Mouse (Mus musculus): ENCODE data around the gene Palb2. TPM values are rescaled to one million over a fixed set of nuclear protein-coding genes. Genes with fewer than 3 reads are reported as not detected.

Palb2 gene
- total and polyA plus RNA-seq, 3 experiments: 11.7 to 17.5 (median 14.0) TPM

- DNase-seq (ENCODE audit: extremely low read depth): peak; percentile 86
- Histone ChIP-seq H3K4me3 (replicated peaks in 1 of 3; ENCODE audit: low read depth in 2 of 3, low read length in 2 of 3, poor library complexity in 1 of 3) (peak within 1 kb of the TSS; percentile 74 to 84 (median 77)), H3K27me3 (replicated peaks) (no peaks in the 10 kb centered on the region), H3K79me2 (replicated peaks; ENCODE audit: control insufficient read depth, extremely low read depth, insufficient read depth, poor library complexity, severe bottlenecking) (peaks cover 41% of the 10 kb centered on the region), H3K4me1 (ENCODE audit: control insufficient read depth in 1 of 2, insufficient read depth in 2 of 2) (peaks cover 2 to 17% of the 10 kb centered on the region in 2 experiments; a peak in 3 of 4 replicates), H3K27ac (ENCODE audit: insufficient read depth, low read depth) (peak within 1 kb of the TSS; percentile 33; the same call in 1 of the 2 replicates), H3K9me3 (replicated peaks; ENCODE audit: low read length) (no peaks in the 10 kb centered on the region), H3K4me2 (ENCODE audit: insufficient read depth, low read depth, poor library complexity, severe bottlenecking) (peak within 1 kb of the TSS; percentile 97), H3K36me3 (replicated peaks in 1 of 2; ENCODE audit: control insufficient read depth in 1 of 2, insufficient read depth in 1 of 2, low read length in 1 of 2) (peaks cover 21 to 33% of the 10 kb centered on the region in 2 experiments), H3K9ac (ENCODE audit: insufficient read depth, low read depth) (peak within 1 kb of the TSS; percentile 88)
- TF ChIP-seq BHLHE40 (IDR thresholded peaks at IDR 0.05; ENCODE audit: low read depth, low read length): 0 out of 2 replicates have a peak, but pooled peaks have one; percentile 5
- no peak for TF ChIP-seq ZNF384 (IDR thresholded peaks at IDR 0.05; ENCODE audit: low read depth, low read length)
- no peak for TF ChIP-seq RCOR1 (conservative IDR thresholded peaks at IDR 0.05; ENCODE audit: low read depth, low read length)
- no peak for TF ChIP-seq CHD2 (IDR thresholded peaks at IDR 0.05; ENCODE audit: low read length)
- no peak for TF ChIP-seq USF1 (IDR thresholded peaks at IDR 0.05; ENCODE audit: low read depth, low read length)
- peak in 1 of 2 experiments; percentile 88; a peak in 2 of 4 replicates for TF ChIP-seq CTCF (conservative IDR thresholded peaks at IDR 0.05 in 1 of 2, IDR thresholded peaks at IDR 0.05 in 1 of 2; ENCODE audit: low read depth in 2 of 2, low read length in 2 of 2)
- peak; percentile 83; the same call in 1 of the 2 replicates for TF ChIP-seq GABPA (IDR thresholded peaks at IDR 0.05; ENCODE audit: insufficient replicate concordance, low read depth, low read length)
- no peak for TF ChIP-seq POLR2AphosphoS2 (IDR thresholded peaks at IDR 0.05; ENCODE audit: low read depth, low read length)
- TF ChIP-seq RAD21 (IDR thresholded peaks at IDR 0.05; ENCODE audit: low read depth, low read length): peak; percentile 23
- TF ChIP-seq MAFK (IDR thresholded peaks at IDR 0.05; ENCODE audit: insufficient replicate concordance, low read length): no peak
- peak; percentile 90 for TF ChIP-seq TCF12 (IDR thresholded peaks at IDR 0.05; ENCODE audit: low read depth, low read length)
- TF ChIP-seq NRF1 (IDR thresholded peaks at IDR 0.05; ENCODE audit: low read depth, low read length): peak; percentile 77
- TF ChIP-seq ZMIZ1 (IDR thresholded peaks at IDR 0.05; ENCODE audit: low read depth, low read length): peak; percentile 67; the same call in 1 of the 2 replicates
- peak; percentile 76 for TF ChIP-seq POLR2A (IDR thresholded peaks at IDR 0.05; ENCODE audit: low read depth, low read length)
- peak; percentile 66; the same call in 1 of the 2 replicates for TF ChIP-seq SIN3A (IDR thresholded peaks at IDR 0.05; ENCODE audit: low read length)
- TF ChIP-seq ZC3H11A (IDR thresholded peaks at IDR 0.05; ENCODE audit: low read depth, low read length): no peak
- TF ChIP-seq TBP (conservative IDR thresholded peaks at IDR 0.05; ENCODE audit: low read depth, low read length): peak; percentile 44; the same call in 1 of the 2 replicates
- TF ChIP-seq MEF2A (IDR thresholded peaks at IDR 0.05; ENCODE audit: borderline replicate concordance, low read depth, low read length): peak; percentile 53; the same call in 1 of the 2 replicates
- 0 out of 2 replicates have a peak, but pooled peaks have one; percentile 70 for TF ChIP-seq MAZ (IDR thresholded peaks at IDR 0.05; ENCODE audit: low read depth, low read length)
- no peak for TF ChIP-seq USF2 (conservative IDR thresholded peaks at IDR 0.05; ENCODE audit: low read depth, low read length)
- TF ChIP-seq KAT2A (IDR thresholded peaks at IDR 0.05; ENCODE audit: insufficient replicate concordance, low read length): peak; percentile 83; the same call in 1 of the 2 replicates
- TF ChIP-seq CHD1 (IDR thresholded peaks at IDR 0.05; ENCODE audit: low read depth, low read length): no peak
- no peak for TF ChIP-seq IRF4 (IDR thresholded peaks at IDR 0.05; ENCODE audit: low read depth, low read length)
- no peak for TF ChIP-seq ETS1 (conservative IDR thresholded peaks at IDR 0.05; ENCODE audit: low read depth, low read length)
- peak; percentile 61; the same call in 1 of the 2 replicates for TF ChIP-seq NELFE (IDR thresholded peaks at IDR 0.05; ENCODE audit: low read depth, low read length)
- peak; percentile 52; the same call in 1 of the 2 replicates for TF ChIP-seq MXI1 (IDR thresholded peaks at IDR 0.05; ENCODE audit: low read depth, low read length)
- TF ChIP-seq JUND (conservative IDR thresholded peaks at IDR 0.05; ENCODE audit: low read depth, low read length): no peak
- no peak; the same call in 1 of the 2 replicates for TF ChIP-seq MAX (IDR thresholded peaks at IDR 0.05; ENCODE audit: low read length)
- no peak for TF ChIP-seq E2F4 (IDR thresholded peaks at IDR 0.05; ENCODE audit: insufficient replicate concordance, low read depth, low read length)
- no peak for TF ChIP-seq EP300 (IDR thresholded peaks at IDR 0.05; ENCODE audit: low read length)
- TF ChIP-seq ELF1 (IDR thresholded peaks at IDR 0.05; ENCODE audit: low read depth, low read length): peak; percentile 68; the same call in 1 of the 2 replicates
- no peak for TF ChIP-seq SMC3 (IDR thresholded peaks at IDR 0.05; ENCODE audit: low read depth, low read length)
- TF ChIP-seq JUN (IDR thresholded peaks at IDR 0.05; ENCODE audit: insufficient read depth, low read depth, low read length): no peak
- TF ChIP-seq PAX5 (IDR thresholded peaks at IDR 0.05; ENCODE audit: low read length): no peak
- TF ChIP-seq HCFC1 (IDR thresholded peaks at IDR 0.05; ENCODE audit: low read depth, low read length): peak; percentile 83
- TF ChIP-seq UBTF (IDR thresholded peaks at IDR 0.05; ENCODE audit: low read depth, low read length): 0 out of 2 replicates have a peak, but pooled peaks have one; percentile 45
- TF ChIP-seq ZKSCAN1 (IDR thresholded peaks at IDR 0.05; ENCODE audit: borderline replicate concordance, low read depth, low read length): no peak
- TF ChIP-seq MYC (IDR thresholded peaks at IDR 0.05; ENCODE audit: low read depth, low read length): 0 out of 2 replicates have a peak, but pooled peaks have one; percentile 42
- in situ Hi-C loops (cut with MboI; ENCODE audit: low pct_ligation_motif_present, low pct_unique_long_range_greater_than_20kb, low sequenced_read_pairs) (no loop called here), dilution Hi-C loops (cut with MboI; ENCODE audit: extremely low pct_ligation_motif_present, extremely low pct_unique_long_range_greater_than_20kb, low sequenced_read_pairs) (no loop called here)
These were observed 31.0 kb downstream of the Palb2 start, which contains the start of gene Ndufab1 for GRCm38 (mm10) chr7:122101747-122102244. TSS of gene Ndufab1 (minus strand) at chr7:122101886.

Measured in CH12.LX (cell line).